Mouse (Mus musculus): ENCODE data around the gene Ugt1a5. TPM values are rescaled to one million over a fixed set of nuclear protein-coding genes. Genes with fewer than 3 reads are reported as not detected.

Gene Ugt1a5
- polyA plus RNA-seq, 1 experiment, result not detected

DNA sequence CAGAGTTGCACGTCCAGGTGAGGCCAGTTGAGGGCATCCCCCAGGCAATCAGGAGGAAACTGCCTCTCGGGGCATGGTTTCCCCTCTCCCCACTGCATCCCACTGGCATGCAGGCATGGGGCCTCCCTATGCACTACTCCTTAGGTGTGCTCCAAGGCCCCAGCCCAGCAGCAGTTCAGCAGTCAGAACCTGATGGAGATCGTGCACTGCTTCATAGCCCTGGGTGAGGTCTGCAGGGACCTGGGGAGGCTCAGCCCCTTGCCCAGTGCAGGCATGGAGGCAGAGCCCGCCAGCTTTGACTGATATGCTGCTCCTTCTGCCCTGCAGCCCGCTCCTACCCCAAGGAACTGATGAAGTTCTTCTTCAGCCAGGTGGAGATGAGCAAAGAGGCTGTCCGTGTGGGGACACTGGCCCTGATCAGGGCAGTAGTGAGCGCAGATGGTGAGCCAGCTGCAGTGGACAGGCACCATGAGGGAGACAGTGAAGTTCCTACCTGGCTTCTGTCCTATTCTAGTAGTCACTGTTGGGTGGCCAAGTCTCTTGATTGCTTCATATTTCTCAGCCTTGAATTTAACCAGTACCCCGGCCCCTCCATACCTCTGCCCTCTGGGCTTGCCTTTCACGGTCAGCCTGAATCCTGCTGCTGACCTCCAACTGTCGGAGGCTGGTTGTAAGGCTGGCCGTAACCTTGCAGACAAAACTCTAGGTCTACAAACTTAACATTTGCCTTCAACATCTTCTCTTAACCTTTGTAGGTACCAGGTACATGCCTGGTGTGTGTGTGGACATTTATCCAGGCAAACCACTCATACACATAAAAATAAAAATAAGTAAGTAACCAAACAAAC, 69.5 kb downstream of the Ugt1a5 start:
- TF ChIP-seq TCF3 (IDR thresholded peaks at IDR 0.05; ENCODE audit: insufficient read length, low read depth) (no peak), TCF12 (IDR thresholded peaks at IDR 0.05; ENCODE audit: insufficient read depth, poor library complexity, severe bottlenecking) (no peak), E2F4 (IDR thresholded peaks at IDR 0.05; ENCODE audit: insufficient read depth) (no peak), MAX (IDR thresholded peaks at IDR 0.05; ENCODE audit: low read depth) (no peak), POLR2AphosphoS2 (IDR thresholded peaks at IDR 0.05; ENCODE audit: insufficient read length, low read depth) (no peak), CEBPB (IDR thresholded peaks at IDR 0.05; ENCODE audit: insufficient read depth, poor library complexity, severe bottlenecking) (no peak), USF1 (IDR thresholded peaks at IDR 0.05; ENCODE audit: low read depth) (no peak), SRF (IDR thresholded peaks at IDR 0.05; ENCODE audit: control insufficient read depth, insufficient read length, low read depth) (no peak), REST (IDR thresholded peaks at IDR 0.05; ENCODE audit: insufficient read depth, insufficient read length) (no peak), POLR2A (IDR thresholded peaks at IDR 0.05; ENCODE audit: insufficient read length, low read depth) (no peak), MYOG (IDR thresholded peaks at IDR 0.05; ENCODE audit: control insufficient read depth in 1 of 3, insufficient read depth in 1 of 3, insufficient read length in 2 of 3, low read depth in 2 of 3) (no peak), MYOD1 (IDR thresholded peaks at IDR 0.05; ENCODE audit: control insufficient read depth in 1 of 3, insufficient read length in 2 of 3, low read depth in 2 of 3) (no peak)
- H3K4me3 ChIP-seq, result no peak overlapping the region
- no peaks in the 10 kb centered on the region for H3K36me3 ChIP-seq (ENCODE audit: control insufficient read depth, insufficient read depth)
- H3K27me3 ChIP-seq (ENCODE audit: control insufficient read depth, insufficient read depth, insufficient read length), result peaks cover 23% of the 10 kb centered on the region
- no peak overlapping the region for H3K4me2 ChIP-seq (ENCODE audit: low read depth)
- no peak overlapping the region for H3ac ChIP-seq (ENCODE audit: control insufficient read depth, insufficient read length)
- H3K79me2 ChIP-seq (ENCODE audit: control insufficient read depth, insufficient read depth), result no peaks in the 10 kb centered on the region

DNA sequence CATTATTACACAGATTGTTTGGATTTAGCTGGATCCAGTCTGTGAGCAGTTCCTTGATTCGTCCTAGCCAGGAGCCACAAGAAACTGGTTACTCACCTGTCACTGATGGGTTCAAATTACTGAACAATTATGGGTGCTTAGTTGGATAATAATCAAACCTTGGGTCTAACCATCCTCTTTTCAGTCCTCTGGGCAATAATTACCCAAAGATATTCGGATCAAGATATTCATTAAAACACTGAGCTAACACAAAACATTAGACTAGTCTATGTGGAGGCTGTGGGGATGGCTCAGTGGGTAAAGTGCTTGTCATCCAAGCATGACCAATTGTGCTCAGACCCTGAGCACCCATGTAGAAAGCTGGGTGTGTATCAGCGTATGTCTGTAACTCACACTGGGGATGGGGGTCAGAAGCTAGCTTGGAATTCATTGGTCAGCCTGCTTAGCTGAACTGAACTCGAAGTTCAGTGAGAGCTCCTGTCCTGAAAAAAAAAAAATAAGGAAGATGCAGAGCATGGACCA, 70.1 kb downstream of the Ugt1a5 start:
- no peaks in the 10 kb centered on the region for H3K79me2 ChIP-seq (ENCODE audit: control insufficient read depth, insufficient read depth)
- no peak overlapping the region for H3ac ChIP-seq (ENCODE audit: control insufficient read depth, insufficient read length)
- H3K4me3 ChIP-seq, result no peak overlapping the region
- H3K4me2 ChIP-seq (ENCODE audit: low read depth), result no peak overlapping the region
- TF ChIP-seq E2F4 (IDR thresholded peaks at IDR 0.05; ENCODE audit: insufficient read depth) (no peak), TCF3 (IDR thresholded peaks at IDR 0.05; ENCODE audit: insufficient read length, low read depth) (no peak), USF1 (IDR thresholded peaks at IDR 0.05; ENCODE audit: low read depth) (no peak), REST (IDR thresholded peaks at IDR 0.05; ENCODE audit: insufficient read depth, insufficient read length) (no peak), MYOD1 (IDR thresholded peaks at IDR 0.05; ENCODE audit: control insufficient read depth in 1 of 3, insufficient read length in 2 of 3, low read depth in 2 of 3) (no peak), POLR2AphosphoS2 (IDR thresholded peaks at IDR 0.05; ENCODE audit: insufficient read length, low read depth) (no peak), MYOG (IDR thresholded peaks at IDR 0.05; ENCODE audit: control insufficient read depth in 1 of 3, insufficient read depth in 1 of 3, insufficient read length in 2 of 3, low read depth in 2 of 3) (no peak), CEBPB (IDR thresholded peaks at IDR 0.05; ENCODE audit: insufficient read depth, poor library complexity, severe bottlenecking) (no peak), SRF (IDR thresholded peaks at IDR 0.05; ENCODE audit: control insufficient read depth, insufficient read length, low read depth) (no peak), MAX (IDR thresholded peaks at IDR 0.05; ENCODE audit: low read depth) (no peak), TCF12 (IDR thresholded peaks at IDR 0.05; ENCODE audit: insufficient read depth, poor library complexity, severe bottlenecking) (no peak), POLR2A (IDR thresholded peaks at IDR 0.05; ENCODE audit: insufficient read length, low read depth) (no peak)
- no peaks in the 10 kb centered on the region for H3K36me3 ChIP-seq (ENCODE audit: control insufficient read depth, insufficient read depth)
- H3K27me3 ChIP-seq (ENCODE audit: control insufficient read depth, insufficient read depth, insufficient read length), result peaks cover 23% of the 10 kb centered on the region

DNA sequence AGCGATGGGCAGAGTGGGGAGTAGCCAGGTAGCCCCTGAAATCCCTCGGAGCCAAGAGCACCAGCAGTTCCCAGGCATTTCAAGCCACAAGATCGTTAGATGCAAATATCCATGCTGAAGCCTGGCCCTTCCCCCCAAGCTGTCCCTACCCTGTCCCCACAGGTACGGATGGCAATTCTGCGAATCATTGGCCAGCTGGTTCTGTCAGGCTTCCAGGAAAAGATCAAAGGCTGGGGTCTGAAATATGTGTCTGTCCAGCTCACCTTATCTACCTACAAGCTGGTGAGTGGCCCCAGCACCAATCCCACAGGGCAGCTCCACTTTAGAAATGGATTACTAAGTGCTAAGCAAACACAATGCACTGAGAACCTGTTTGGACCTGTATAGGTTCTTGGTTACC, 71.5 kb downstream of the Ugt1a5 start:
- H3K4me2 ChIP-seq (ENCODE audit: low read depth), result no peak overlapping the region
- TF ChIP-seq MYOG (IDR thresholded peaks at IDR 0.05; ENCODE audit: control insufficient read depth in 1 of 3, insufficient read depth in 1 of 3, insufficient read length in 2 of 3, low read depth in 2 of 3) (no peak), USF1 (IDR thresholded peaks at IDR 0.05; ENCODE audit: low read depth) (no peak), TCF12 (IDR thresholded peaks at IDR 0.05; ENCODE audit: insufficient read depth, poor library complexity, severe bottlenecking) (no peak), POLR2A (IDR thresholded peaks at IDR 0.05; ENCODE audit: insufficient read length, low read depth) (no peak), SRF (IDR thresholded peaks at IDR 0.05; ENCODE audit: control insufficient read depth, insufficient read length, low read depth) (no peak), CEBPB (IDR thresholded peaks at IDR 0.05; ENCODE audit: insufficient read depth, poor library complexity, severe bottlenecking) (no peak), MYOD1 (IDR thresholded peaks at IDR 0.05; ENCODE audit: control insufficient read depth in 1 of 3, insufficient read length in 2 of 3, low read depth in 2 of 3) (no peak), REST (IDR thresholded peaks at IDR 0.05; ENCODE audit: insufficient read depth, insufficient read length) (no peak), POLR2AphosphoS2 (IDR thresholded peaks at IDR 0.05; ENCODE audit: insufficient read length, low read depth) (no peak), MAX (IDR thresholded peaks at IDR 0.05; ENCODE audit: low read depth) (no peak), TCF3 (IDR thresholded peaks at IDR 0.05; ENCODE audit: insufficient read length, low read depth) (no peak), E2F4 (IDR thresholded peaks at IDR 0.05; ENCODE audit: insufficient read depth) (no peak)
- no peaks in the 10 kb centered on the region for H3K79me2 ChIP-seq (ENCODE audit: control insufficient read depth, insufficient read depth)
- no peak overlapping the region for H3K4me3 ChIP-seq
- no peak overlapping the region for H3ac ChIP-seq (ENCODE audit: control insufficient read depth, insufficient read length)
- peaks cover 23% of the 10 kb centered on the region for H3K27me3 ChIP-seq (ENCODE audit: control insufficient read depth, insufficient read depth, insufficient read length)
- H3K36me3 ChIP-seq (ENCODE audit: control insufficient read depth, insufficient read depth), result no peaks in the 10 kb centered on the region

DNA sequence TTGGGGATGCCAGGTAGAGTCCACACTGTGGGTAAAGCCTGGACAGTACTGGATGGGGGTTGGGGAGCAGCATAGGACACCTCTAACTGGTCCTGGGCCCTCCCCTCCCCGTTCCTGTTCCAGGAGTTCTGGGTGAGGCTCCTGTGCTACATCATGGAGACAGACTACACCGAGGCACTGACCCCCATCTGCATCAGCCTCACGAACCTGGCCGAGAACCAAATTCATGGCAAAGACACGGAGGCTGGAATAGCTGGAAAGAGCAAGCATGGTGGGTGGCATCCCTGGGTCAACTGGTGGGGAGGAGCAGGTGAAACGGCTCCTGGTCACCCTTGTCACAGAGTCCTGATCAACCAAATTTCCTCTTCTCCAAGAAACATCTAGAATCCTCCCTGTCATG, 73.0 kb downstream of the Ugt1a5 start:
- Histone ChIP-seq H3K79me2 (ENCODE audit: control insufficient read depth, insufficient read depth) (no peaks in the 10 kb centered on the region), H3K4me2 (ENCODE audit: low read depth) (no peak overlapping the region), H3K27me3 (ENCODE audit: control insufficient read depth, insufficient read depth, insufficient read length) (peaks cover 19% of the 10 kb centered on the region), H3ac (ENCODE audit: control insufficient read depth, insufficient read length) (no peak overlapping the region), H3K4me3 (no peak overlapping the region), H3K36me3 (ENCODE audit: control insufficient read depth, insufficient read depth) (no peaks in the 10 kb centered on the region)
- TF ChIP-seq TCF3 (IDR thresholded peaks at IDR 0.05; ENCODE audit: insufficient read length, low read depth) (no peak), SRF (IDR thresholded peaks at IDR 0.05; ENCODE audit: control insufficient read depth, insufficient read length, low read depth) (no peak), TCF12 (IDR thresholded peaks at IDR 0.05; ENCODE audit: insufficient read depth, poor library complexity, severe bottlenecking) (no peak), POLR2AphosphoS2 (IDR thresholded peaks at IDR 0.05; ENCODE audit: insufficient read length, low read depth) (no peak), USF1 (IDR thresholded peaks at IDR 0.05; ENCODE audit: low read depth) (no peak), E2F4 (IDR thresholded peaks at IDR 0.05; ENCODE audit: insufficient read depth) (no peak), MYOG (IDR thresholded peaks at IDR 0.05; ENCODE audit: control insufficient read depth in 1 of 3, insufficient read depth in 1 of 3, insufficient read length in 2 of 3, low read depth in 2 of 3) (no peak), POLR2A (IDR thresholded peaks at IDR 0.05; ENCODE audit: insufficient read length, low read depth) (no peak)

All from myocyte (in vitro differentiated cells).